Mouse (Mus musculus) yolk sac, embryonic 10.5 days (tissue): ENCODE results near the gene Zdhhc5.
"Not testable (repeated sequence)": the region's sequence is repeated elsewhere in the genome, so short reads cannot be mapped to it uniquely, and the experiment has no call there.

Experiments
- DNase-seq: peaks from one replicate; pipeline ENCODE4 v3.0.0-alpha.2; 2017; ENCODE audit warnings: low spot score

Gene Zdhhc5

GRCm38 (mm10) chr2:84734919-84735318 is 19.9 kb upstream of the Zdhhc5 start:
- DNase-seq = no peak

- DNase-seq = peak; percentile 18
Observed at GRCm38 (mm10) chr2:84734351-84734864, 19.4 kb upstream of the Zdhhc5 start.

GRCm38 (mm10) chr2:84733579-84734300 is 18.8 kb upstream of the Zdhhc5 start, which contains the start of gene Ypel4:
Gene Ypel4, plus strand, starts transcription at chr2:84734058.
- peak; percentile 51 for DNase-seq

- DNase-seq = no peak
Observed at GRCm38 (mm10) chr2:84732394-84732793, 17.4 kb upstream of the Zdhhc5 start.

DNA sequence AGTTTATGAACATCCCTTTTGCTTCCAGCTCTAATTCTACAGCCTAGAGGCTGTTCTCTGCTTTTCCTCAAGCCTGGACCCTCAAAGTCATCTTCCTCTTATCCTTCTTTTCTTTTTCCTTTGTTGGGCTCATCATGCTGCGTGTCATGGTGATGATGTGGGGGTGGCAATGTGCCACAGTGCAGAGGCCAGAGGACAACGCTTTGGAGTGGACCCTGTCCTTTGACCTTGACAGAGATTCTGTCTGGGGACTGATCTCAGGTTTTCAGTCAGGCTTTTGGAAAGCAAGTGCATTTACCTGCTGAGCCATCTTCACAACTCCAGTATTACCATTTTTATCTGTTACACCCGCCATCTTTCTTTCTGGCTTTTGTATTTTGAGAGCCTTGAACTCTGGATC is 16.2 kb upstream of the Zdhhc5 start:
- no peak for DNase-seq

DNA sequence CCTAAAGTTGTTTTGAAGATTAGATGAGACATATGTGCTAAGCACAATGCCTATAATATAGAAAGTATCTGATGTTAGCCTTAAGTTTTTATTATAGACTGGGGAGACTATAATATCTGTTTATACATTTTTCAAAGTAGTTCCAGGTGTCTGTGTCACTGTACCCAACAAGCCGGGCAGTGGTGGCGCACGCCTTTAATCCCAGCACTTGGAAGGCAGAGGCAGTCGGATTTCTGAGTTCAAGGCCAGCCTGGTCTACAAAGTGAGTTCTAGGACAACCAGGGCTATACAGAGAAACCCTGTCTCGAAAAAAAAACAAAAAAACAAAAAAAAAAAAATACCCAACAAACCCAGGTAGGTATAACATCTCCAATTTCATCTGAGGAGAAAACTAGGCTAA is 13.2 kb upstream of the Zdhhc5 start:
- DNase-seq = not testable (repeated sequence)

- peak; percentile 96 for DNase-seq
Observed at GRCm38 (mm10) chr2:84727172-84727858, 12.3 kb upstream of the Zdhhc5 start, which contains the start of gene Clp1. Gene Clp1, minus strand, starts transcription at chr2:84727350.

DNA sequence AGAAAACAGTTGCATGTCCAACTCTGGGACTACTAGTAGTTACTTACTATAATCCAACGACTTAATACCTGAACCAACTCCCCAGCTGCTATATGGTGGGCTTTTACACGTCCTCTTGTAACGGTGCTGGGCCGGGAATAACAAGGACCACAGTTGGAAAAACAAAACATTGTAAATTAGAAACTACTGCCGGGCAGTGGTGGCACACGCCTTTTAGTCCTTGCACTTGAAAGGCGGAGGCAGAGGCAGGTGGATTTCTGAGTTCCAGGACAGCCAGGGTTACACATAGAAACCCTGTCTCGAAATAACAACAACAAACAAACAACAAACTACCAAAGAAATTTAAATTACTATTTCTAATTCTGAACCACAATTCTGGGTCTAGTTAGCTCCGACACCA is 11.7 kb upstream of the Zdhhc5 start:
- no peak for DNase-seq

DNA sequence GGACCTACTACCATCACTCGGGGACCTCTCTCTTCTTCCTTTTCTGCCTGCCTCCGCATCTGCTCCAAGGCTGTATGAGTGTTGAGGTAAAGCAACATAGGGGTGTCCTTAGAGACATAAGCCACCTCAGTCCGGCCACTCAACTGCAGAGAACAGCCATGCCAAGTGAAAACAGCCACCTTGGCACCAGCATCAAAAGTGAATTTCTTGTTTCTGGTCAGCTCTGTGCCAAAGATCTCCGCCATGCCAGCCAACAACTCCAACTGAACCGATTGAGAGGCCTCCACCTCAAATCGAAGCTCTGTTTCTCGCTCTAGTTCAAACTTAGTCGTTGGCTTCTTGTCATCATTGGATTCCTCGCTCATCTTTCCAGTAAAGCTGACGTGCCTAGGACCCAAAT is 10.8 kb upstream of the Zdhhc5 start:
- DNase-seq = no peak

GRCm38 (mm10) chr2:84723856-84724255 is 8.9 kb upstream of the Zdhhc5 start:
- DNase-seq = no peak

- DNase-seq = no peak
Observed at GRCm38 (mm10) chr2:84721182-84721581, 6.2 kb upstream of the Zdhhc5 start.

DNA sequence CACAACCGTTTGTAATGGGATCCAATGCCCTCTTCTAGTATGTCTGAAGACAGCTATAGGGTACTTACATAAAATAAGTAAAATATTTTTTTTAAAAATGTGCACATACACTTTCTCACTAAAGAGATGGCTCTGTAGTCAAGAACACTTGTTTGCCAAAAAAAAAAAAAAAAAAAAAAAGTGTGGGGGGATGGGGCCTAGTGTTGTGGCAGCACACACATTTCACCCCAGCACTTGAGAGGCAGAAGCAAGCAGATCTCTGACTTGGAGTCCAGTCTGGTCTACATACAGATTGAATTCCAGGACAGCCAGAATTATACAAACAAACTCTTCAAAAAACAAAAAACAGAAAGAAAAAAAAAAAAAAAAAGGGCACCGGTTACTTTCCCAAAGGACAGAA is 5.7 kb upstream of the Zdhhc5 start:
- DNase-seq = no peak

DNA sequence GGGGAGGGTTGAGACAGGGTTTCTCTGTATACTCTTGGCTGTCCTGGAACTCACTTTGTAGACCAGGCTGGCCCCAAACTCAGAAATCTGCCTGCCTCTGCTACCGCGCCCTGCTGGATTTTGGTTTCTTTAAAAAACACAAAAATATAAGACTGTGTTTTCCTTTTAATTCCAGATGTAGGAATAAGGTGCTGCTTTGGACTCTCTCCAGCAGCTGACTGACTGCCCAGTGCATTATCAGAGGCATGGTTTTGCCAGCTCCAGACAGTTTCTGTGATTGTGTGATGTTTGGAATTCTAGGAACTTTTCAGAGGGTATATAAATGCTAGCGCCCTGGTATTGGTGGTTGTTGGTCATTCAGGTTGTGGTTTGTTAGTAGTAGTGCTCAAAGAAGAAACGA is 2.4 kb upstream of the Zdhhc5 start:
- DNase-seq = no peak

GRCm38 (mm10) chr2:84716423-84717355 is 1.7 kb upstream of the Zdhhc5 start:
- DNase-seq = no peak

DNA sequence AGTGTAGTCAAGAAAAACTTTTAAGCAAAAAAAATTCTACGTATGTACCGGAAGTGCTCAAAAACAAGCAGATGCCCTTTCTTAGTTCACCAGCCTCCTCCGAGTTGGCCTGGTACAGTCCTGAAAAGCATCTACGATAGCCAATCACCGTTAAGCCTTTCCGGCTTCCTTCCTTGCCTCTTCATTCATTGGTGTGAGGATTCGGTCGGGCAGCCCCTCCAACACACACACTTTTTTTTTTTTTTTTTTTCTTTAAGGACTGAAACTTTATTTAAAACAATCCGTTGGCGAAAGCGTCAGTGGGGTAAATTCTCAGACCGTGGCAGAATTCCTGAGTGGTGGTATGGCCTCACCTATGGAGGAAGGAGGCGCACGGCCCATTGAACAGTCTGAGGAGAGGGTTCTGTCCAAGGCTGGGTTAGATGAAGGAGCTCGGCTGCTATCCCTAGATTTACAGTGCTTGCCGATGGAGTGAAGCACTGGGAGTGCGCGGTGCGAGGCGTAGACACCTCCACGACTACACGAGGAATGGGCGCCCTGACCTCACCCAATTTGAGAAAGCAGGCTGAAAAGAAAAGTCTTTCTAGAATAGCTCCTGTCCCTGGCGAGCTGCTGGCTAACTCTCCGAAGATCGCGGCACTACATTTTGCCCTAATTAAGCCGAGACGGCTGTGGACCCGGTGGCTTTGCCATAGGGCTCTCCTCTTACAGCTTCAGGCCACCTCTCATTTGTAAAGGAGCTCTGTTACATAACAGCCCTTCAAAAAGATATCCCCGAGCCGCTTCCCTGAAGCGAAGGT is 782 bp upstream of the Zdhhc5 start:
- peak; percentile 96 for DNase-seq

- DNase-seq = no peak
Observed at GRCm38 (mm10) chr2:84714422-84714810, 564 bp downstream of the Zdhhc5 start.

DNA sequence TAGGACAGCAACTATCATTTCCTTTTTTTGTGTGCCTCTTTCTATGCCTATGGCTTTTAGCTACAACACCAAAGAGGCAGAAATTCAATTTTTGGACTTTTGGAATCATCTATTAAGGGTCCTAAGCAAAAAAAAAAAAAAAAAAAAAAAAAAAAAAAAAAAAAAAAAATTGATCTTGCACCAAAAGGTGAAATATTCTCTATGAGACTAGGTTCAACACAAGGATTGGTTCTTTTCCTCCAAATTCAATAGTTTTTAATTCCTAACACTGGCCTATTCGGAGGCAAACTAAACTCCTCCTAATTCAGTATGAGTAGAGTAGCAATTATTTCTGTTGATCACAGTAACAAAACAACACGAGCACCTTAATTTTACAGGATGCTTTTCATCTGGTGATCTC is 3.1 kb downstream of the Zdhhc5 start:
- no peak for DNase-seq

DNA sequence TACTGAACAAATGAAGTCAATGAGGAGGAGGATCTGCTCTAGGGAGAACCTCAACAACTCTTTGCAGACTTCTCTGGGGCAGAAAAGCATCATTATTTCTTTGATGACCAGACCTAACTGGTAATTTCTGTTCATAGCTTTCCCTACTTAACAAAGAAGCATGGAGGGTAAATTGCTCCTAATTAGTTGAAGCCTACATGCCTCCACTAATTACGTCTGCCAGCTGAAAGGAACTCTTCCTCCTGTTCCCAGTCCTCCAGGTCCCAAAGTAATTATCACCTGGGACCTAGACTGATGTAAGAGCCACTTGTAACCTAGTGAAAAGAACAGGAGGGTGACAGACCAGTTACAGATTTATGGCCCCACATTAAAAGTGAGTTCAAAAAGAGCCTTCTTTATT is 7.5 kb downstream of the Zdhhc5 start:
- no peak for DNase-seq

GRCm38 (mm10) chr2:84705295-84705694 is 9.7 kb downstream of the Zdhhc5 start:
- DNase-seq = no peak

DNA sequence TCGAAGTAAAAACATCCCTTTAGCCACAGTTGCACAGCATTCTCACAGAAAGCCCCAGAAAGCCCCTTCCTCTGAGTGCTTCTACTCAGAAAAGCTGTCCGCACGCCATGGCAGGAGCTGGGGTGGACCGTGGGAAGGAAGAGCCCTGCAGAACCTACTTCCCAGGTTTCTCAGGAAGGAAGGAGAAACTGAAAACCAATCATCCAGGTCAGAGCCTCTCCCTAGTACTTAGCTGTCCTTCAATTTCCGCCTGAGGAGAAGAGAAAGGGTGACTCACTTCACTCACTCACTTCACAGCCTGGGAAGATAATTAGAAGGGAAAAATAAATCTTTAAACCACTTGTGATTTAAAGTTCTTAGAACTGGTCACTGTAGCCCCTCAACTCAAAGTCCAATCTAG is 10.7 kb downstream of the Zdhhc5 start:
- DNase-seq = no peak

DNA sequence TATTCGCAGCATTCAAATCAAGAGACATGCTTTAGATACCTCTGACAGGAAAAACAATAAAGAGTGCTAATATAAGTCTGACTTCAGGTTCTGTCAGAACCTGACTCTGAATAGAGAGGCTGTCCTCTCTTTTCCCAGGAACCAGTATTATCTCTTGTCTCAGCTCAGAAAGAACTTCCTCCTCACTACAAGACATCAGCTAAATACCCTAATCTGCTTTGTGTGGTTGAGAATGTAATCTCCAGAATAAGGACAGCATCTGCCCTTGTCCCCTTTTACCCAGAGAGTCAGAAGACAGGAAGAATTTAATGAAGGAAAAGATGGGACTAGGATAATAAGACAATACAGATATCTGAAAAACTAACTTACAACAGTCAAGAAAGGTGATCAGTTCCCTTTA is 11.5 kb downstream of the Zdhhc5 start:
- no peak for DNase-seq
